Mouse (Mus musculus): Measurements from ENCODE around the gene Fam19a4. TPM values are rescaled to one million over a fixed set of nuclear protein-coding genes. Genes with fewer than 3 reads are reported as not detected.

Fam19a4 gene
- polyA plus RNA-seq, 1 experiment from 2014 or later: 0.10 TPM

GRCm38 (mm10) chr6:97052196-97052770 lies 7.9 kb downstream of the Fam19a4 start:
- no peaks in the 10 kb centered on the region for H3K9me3 ChIP-seq (ENCODE audit: control insufficient read depth, low read length)
- 68% methylated on average over 8 of the region's 8 CpGs for WGBS
- no peak overlapping the region for H3K9ac ChIP-seq (ENCODE audit: low read depth, low read length)
- no peak overlapping the region for H3K4me3 ChIP-seq (ENCODE audit: low read length)
- H3K27me3 ChIP-seq (replicated peaks; ENCODE audit: control insufficient read depth, insufficient read depth, low read length): no peaks in the 10 kb centered on the region
- H3K4me2 ChIP-seq (ENCODE audit: low read depth, low read length): no peak overlapping the region
- no peaks in the 10 kb centered on the region for H3K36me3 ChIP-seq (ENCODE audit: control insufficient read depth, insufficient read depth, low read length)
- no peak overlapping the region for H3K27ac ChIP-seq (ENCODE audit: low read length)
- H3K4me1 ChIP-seq (ENCODE audit: control insufficient read depth, insufficient read depth, low read length): no peaks in the 10 kb centered on the region
- ATAC-seq: no peak

GRCm38 (mm10) chr6:97048403-97048802 lies 11.8 kb downstream of the Fam19a4 start:
- no peak for ATAC-seq
- no peaks in the 10 kb centered on the region for H3K27me3 ChIP-seq (replicated peaks; ENCODE audit: control insufficient read depth, insufficient read depth, low read length)
- H3K4me1 ChIP-seq (ENCODE audit: control insufficient read depth, insufficient read depth, low read length): 0 out of 2 replicates have a peak, but pooled peaks cover 2% of the 10 kb centered on the region
- H3K4me2 ChIP-seq (ENCODE audit: low read depth, low read length): no peak overlapping the region
- no peak overlapping the region for H3K4me3 ChIP-seq (ENCODE audit: low read length)
- 36% methylated on average over 4 of the region's 4 CpGs for WGBS
- H3K9me3 ChIP-seq (ENCODE audit: control insufficient read depth, low read length): no peaks in the 10 kb centered on the region
- no peak overlapping the region for H3K27ac ChIP-seq (ENCODE audit: low read length)
- no peak overlapping the region for H3K9ac ChIP-seq (ENCODE audit: low read depth, low read length)
- H3K36me3 ChIP-seq (ENCODE audit: control insufficient read depth, insufficient read depth, low read length): no peaks in the 10 kb centered on the region

- 90% methylated on average over 4 of the region's 4 CpGs for WGBS
- Histone ChIP-seq H3K9me3 (ENCODE audit: control insufficient read depth, low read length) (no peaks in the 10 kb centered on the region), H3K4me1 (ENCODE audit: control insufficient read depth, insufficient read depth, low read length) (0 out of 2 replicates have a peak, but pooled peaks cover 2% of the 10 kb centered on the region), H3K4me3 (ENCODE audit: low read length) (no peak overlapping the region), H3K4me2 (ENCODE audit: low read depth, low read length) (no peak overlapping the region), H3K36me3 (ENCODE audit: control insufficient read depth, insufficient read depth, low read length) (no peaks in the 10 kb centered on the region), H3K27ac (ENCODE audit: low read length) (no peak overlapping the region), H3K27me3 (replicated peaks; ENCODE audit: control insufficient read depth, insufficient read depth, low read length) (no peaks in the 10 kb centered on the region), H3K9ac (ENCODE audit: low read depth, low read length) (no peak overlapping the region)
- no peak for ATAC-seq
These were observed 13.7 kb downstream of the Fam19a4 start for GRCm38 (mm10) chr6:97046541-97046940.

GRCm38 (mm10) chr6:97027110-97027677 lies 33.0 kb downstream of the Fam19a4 start:
- 47% methylated on average over 5 of the region's 5 CpGs for WGBS
- ATAC-seq: no peak
- Histone ChIP-seq H3K9ac (ENCODE audit: low read depth, low read length) (no peak overlapping the region), H3K4me2 (ENCODE audit: low read depth, low read length) (no peak overlapping the region), H3K36me3 (ENCODE audit: control insufficient read depth, insufficient read depth, low read length) (no peaks in the 10 kb centered on the region), H3K4me1 (ENCODE audit: control insufficient read depth, insufficient read depth, low read length) (no peaks in the 10 kb centered on the region), H3K9me3 (ENCODE audit: control insufficient read depth, low read length) (no peaks in the 10 kb centered on the region), H3K4me3 (ENCODE audit: low read length) (no peak overlapping the region), H3K27me3 (replicated peaks; ENCODE audit: control insufficient read depth, insufficient read depth, low read length) (0 out of 2 replicates have a peak, but pooled peaks cover 2% of the 10 kb centered on the region), H3K27ac (ENCODE audit: low read length) (no peak overlapping the region)

GRCm38 (mm10) chr6:97019323-97019722 lies 40.9 kb downstream of the Fam19a4 start:
- no peak overlapping the region for H3K4me2 ChIP-seq (ENCODE audit: low read depth, low read length)
- no peaks in the 10 kb centered on the region for H3K27me3 ChIP-seq (replicated peaks; ENCODE audit: control insufficient read depth, insufficient read depth, low read length)
- H3K4me1 ChIP-seq (ENCODE audit: control insufficient read depth, insufficient read depth, low read length): no peaks in the 10 kb centered on the region
- H3K4me3 ChIP-seq (ENCODE audit: low read length): no peak overlapping the region
- no peak for ATAC-seq
- H3K36me3 ChIP-seq (ENCODE audit: control insufficient read depth, insufficient read depth, low read length): no peaks in the 10 kb centered on the region
- no peaks in the 10 kb centered on the region for H3K9me3 ChIP-seq (ENCODE audit: control insufficient read depth, low read length)
- H3K27ac ChIP-seq (ENCODE audit: low read length): no peak overlapping the region
- whole genome bisulfite sequencing: 28% methylated on average over 2 of the region's 2 CpGs
- no peak overlapping the region for H3K9ac ChIP-seq (ENCODE audit: low read depth, low read length)

- 74% methylated on average over 1 of the region's 1 CpGs for WGBS
- no peak overlapping the region for H3K4me2 ChIP-seq (ENCODE audit: low read depth, low read length)
- no peaks in the 10 kb centered on the region for H3K27me3 ChIP-seq (replicated peaks; ENCODE audit: control insufficient read depth, insufficient read depth, low read length)
- no peaks in the 10 kb centered on the region for H3K4me1 ChIP-seq (ENCODE audit: control insufficient read depth, insufficient read depth, low read length)
- no peak overlapping the region for H3K4me3 ChIP-seq (ENCODE audit: low read length)
- no peaks in the 10 kb centered on the region for H3K9me3 ChIP-seq (ENCODE audit: control insufficient read depth, low read length)
- no peak for ATAC-seq
- H3K36me3 ChIP-seq (ENCODE audit: control insufficient read depth, insufficient read depth, low read length): no peaks in the 10 kb centered on the region
- no peak overlapping the region for H3K27ac ChIP-seq (ENCODE audit: low read length)
- no peak overlapping the region for H3K9ac ChIP-seq (ENCODE audit: low read depth, low read length)
These were observed 43.5 kb downstream of the Fam19a4 start for GRCm38 (mm10) chr6:97016711-97017110.

GRCm38 (mm10) chr6:97016018-97016417 lies 44.2 kb downstream of the Fam19a4 start:
- ATAC-seq: no peak
- WGBS: 73% methylated on average over 3 of the region's 3 CpGs
- no peaks in the 10 kb centered on the region for H3K4me1 ChIP-seq (ENCODE audit: control insufficient read depth, insufficient read depth, low read length)

GRCm38 (mm10) chr6:97006513-97007094 lies 53.6 kb downstream of the Fam19a4 start:
- no peaks in the 10 kb centered on the region for H3K9me3 ChIP-seq (ENCODE audit: control insufficient read depth, low read length)
- H3K27ac ChIP-seq (ENCODE audit: low read length): no peak overlapping the region
- no peaks in the 10 kb centered on the region for H3K27me3 ChIP-seq (replicated peaks; ENCODE audit: control insufficient read depth, insufficient read depth, low read length)
- H3K9ac ChIP-seq (ENCODE audit: low read depth, low read length): no peak overlapping the region
- ATAC-seq: no peak
- no peaks in the 10 kb centered on the region for H3K36me3 ChIP-seq (ENCODE audit: control insufficient read depth, insufficient read depth, low read length)
- H3K4me2 ChIP-seq (ENCODE audit: low read depth, low read length): no peak overlapping the region
- WGBS: 47% methylated on average over 8 of the region's 8 CpGs
- H3K4me3 ChIP-seq (ENCODE audit: low read length): no peak overlapping the region
- no peaks in the 10 kb centered on the region for H3K4me1 ChIP-seq (ENCODE audit: control insufficient read depth, insufficient read depth, low read length)

More at GRCm38 (mm10) chr6:97016018-97016417, 44.2 kb downstream of the Fam19a4 start:
- Histone ChIP-seq H3K27me3 (replicated peaks; ENCODE audit: control insufficient read depth, insufficient read depth, low read length) (no peaks in the 10 kb centered on the region), H3K9ac (ENCODE audit: low read depth, low read length) (no peak overlapping the region), H3K4me3 (ENCODE audit: low read length) (no peak overlapping the region), H3K27ac (ENCODE audit: low read length) (no peak overlapping the region), H3K36me3 (ENCODE audit: control insufficient read depth, insufficient read depth, low read length) (no peaks in the 10 kb centered on the region), H3K9me3 (ENCODE audit: control insufficient read depth, low read length) (no peaks in the 10 kb centered on the region), H3K4me2 (ENCODE audit: low read depth, low read length) (no peak overlapping the region)

GRCm38 (mm10) chr6:97005038-97005437 lies 55.2 kb downstream of the Fam19a4 start:
- no peak for ATAC-seq
- no peak overlapping the region for H3K4me3 ChIP-seq (ENCODE audit: low read length)
- no peak overlapping the region for H3K27ac ChIP-seq (ENCODE audit: low read length)
- H3K4me1 ChIP-seq (ENCODE audit: control insufficient read depth, insufficient read depth, low read length): no peaks in the 10 kb centered on the region
- no peak overlapping the region for H3K9ac ChIP-seq (ENCODE audit: low read depth, low read length)
- 17% methylated on average over 11 of the region's 11 CpGs for WGBS
- H3K9me3 ChIP-seq (ENCODE audit: control insufficient read depth, low read length): no peaks in the 10 kb centered on the region
- no peaks in the 10 kb centered on the region for H3K36me3 ChIP-seq (ENCODE audit: control insufficient read depth, insufficient read depth, low read length)
- H3K4me2 ChIP-seq (ENCODE audit: low read depth, low read length): no peak overlapping the region
- H3K27me3 ChIP-seq (replicated peaks; ENCODE audit: control insufficient read depth, insufficient read depth, low read length): no peaks in the 10 kb centered on the region
